Mouse (Mus musculus): ENCODE measurements around the gene Ndufa4l2. TPM values are rescaled to one million over a fixed set of nuclear protein-coding genes. Genes with fewer than 3 reads are reported as not detected.

Ndufa4l2 gene
- polyA plus RNA-seq, 2 experiments from 2014 or later = not detected

GRCm38 (mm10) chr10:127509837-127510701 is 4.7 kb upstream of the Ndufa4l2 start:
- no peak for ATAC-seq

GRCm38 (mm10) chr10:127510895-127511617 is 3.7 kb upstream of the Ndufa4l2 start:
- ATAC-seq = no peak

GRCm38 (mm10) chr10:127511634-127512306 is 3.0 kb upstream of the Ndufa4l2 start:
- no peak for ATAC-seq

GRCm38 (mm10) chr10:127512307-127512666 is 2.5 kb upstream of the Ndufa4l2 start:
- ATAC-seq = no peak

- ATAC-seq = peak; percentile 79
These were observed 2.0 kb upstream of the Ndufa4l2 start for GRCm38 (mm10) chr10:127512813-127513212.

GRCm38 (mm10) chr10:127513501-127514091 is 1.2 kb upstream of the Ndufa4l2 start:
- ATAC-seq = no peak

GRCm38 (mm10) chr10:127514111-127514698 is 562 bp upstream of the Ndufa4l2 start:
- no peak for ATAC-seq

- no peak for ATAC-seq
These were observed 660 bp downstream of the Ndufa4l2 start for GRCm38 (mm10) chr10:127515271-127515982.

- no peak for ATAC-seq
These were observed 1.3 kb downstream of the Ndufa4l2 start for GRCm38 (mm10) chr10:127515983-127516459.

GRCm38 (mm10) chr10:127516576-127517260 is 2.0 kb downstream of the Ndufa4l2 start:
- ATAC-seq = no peak

- ATAC-seq = no peak
These were observed 3.2 kb downstream of the Ndufa4l2 start for GRCm38 (mm10) chr10:127517941-127518340.

- ATAC-seq = no peak
These were observed 4.4 kb downstream of the Ndufa4l2 start for GRCm38 (mm10) chr10:127519041-127519701.

- ATAC-seq = no peak
These were observed 5.3 kb downstream of the Ndufa4l2 start for GRCm38 (mm10) chr10:127519903-127520713.

- no peak for ATAC-seq
These were observed 6.1 kb downstream of the Ndufa4l2 start for GRCm38 (mm10) chr10:127520714-127521357.

- peak; percentile 67 for ATAC-seq
These were observed 6.9 kb downstream of the Ndufa4l2 start for GRCm38 (mm10) chr10:127521611-127522080.

- ATAC-seq = peak; percentile 52
These were observed 7.4 kb downstream of the Ndufa4l2 start, which contains the start of gene Shmt2 for GRCm38 (mm10) chr10:127522088-127522581. Gene Shmt2 (minus strand): TSS chr10:127522444.

GRCm38 (mm10) chr10:127524646-127525255 is 10.0 kb downstream of the Ndufa4l2 start:
- ATAC-seq = no peak

GRCm38 (mm10) chr10:127526048-127526447 is 11.3 kb downstream of the Ndufa4l2 start:
- ATAC-seq = no peak
